Mouse (Mus musculus) A20 (cell line): ENCODE results near the gene 2010111I01Rik.

Experiments
- DNase-seq: peaks from one replicate; pipeline ENCODE4 v3.0.0-alpha.2; 2011; ENCODE audit warnings: low read depth, low spot score

Gene 2010111I01Rik

GRCm38 (mm10) chr13:63023243-63024217 is 58.8 kb downstream of the 2010111I01Rik start:
- DNase-seq = no peak

- DNase-seq = no peak
These were observed 65.3 kb downstream of the 2010111I01Rik start for GRCm38 (mm10) chr13:63030023-63030422.

- no peak for DNase-seq
These were observed 66.6 kb downstream of the 2010111I01Rik start for GRCm38 (mm10) chr13:63031244-63031643.

DNA sequence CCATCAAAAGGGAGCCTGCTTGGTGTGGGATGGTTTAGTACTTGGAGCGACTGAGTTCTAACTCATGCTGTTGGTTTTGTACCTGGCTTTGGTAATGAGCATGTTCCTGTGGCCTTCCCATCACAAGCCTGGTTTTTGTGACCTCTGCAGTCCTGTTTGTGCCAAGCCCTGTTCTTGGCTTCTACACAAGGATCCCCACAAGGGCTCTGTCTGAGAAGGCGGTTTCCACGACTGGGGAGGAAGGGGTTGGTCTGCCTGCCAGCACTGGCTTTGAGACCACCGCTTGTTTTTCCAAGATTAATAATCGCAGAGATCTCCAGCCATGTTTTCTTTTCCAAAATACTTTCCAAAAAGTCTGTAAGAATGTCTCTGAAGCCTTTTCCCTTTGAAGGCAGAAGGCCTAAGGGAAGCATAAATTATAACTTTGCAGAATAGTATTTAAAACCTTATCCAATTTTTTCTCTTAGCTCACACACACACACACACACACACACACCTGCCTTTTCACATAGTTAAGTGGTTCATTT is 67.7 kb downstream of the 2010111I01Rik start:
- DNase-seq = no peak

GRCm38 (mm10) chr13:63032958-63033357 is 68.3 kb downstream of the 2010111I01Rik start:
- no peak for DNase-seq

- no peak for DNase-seq
These were observed 68.7 kb downstream of the 2010111I01Rik start for GRCm38 (mm10) chr13:63033364-63033763.

- DNase-seq = no peak
These were observed 70.0 kb downstream of the 2010111I01Rik start for GRCm38 (mm10) chr13:63034666-63035065.

DNA sequence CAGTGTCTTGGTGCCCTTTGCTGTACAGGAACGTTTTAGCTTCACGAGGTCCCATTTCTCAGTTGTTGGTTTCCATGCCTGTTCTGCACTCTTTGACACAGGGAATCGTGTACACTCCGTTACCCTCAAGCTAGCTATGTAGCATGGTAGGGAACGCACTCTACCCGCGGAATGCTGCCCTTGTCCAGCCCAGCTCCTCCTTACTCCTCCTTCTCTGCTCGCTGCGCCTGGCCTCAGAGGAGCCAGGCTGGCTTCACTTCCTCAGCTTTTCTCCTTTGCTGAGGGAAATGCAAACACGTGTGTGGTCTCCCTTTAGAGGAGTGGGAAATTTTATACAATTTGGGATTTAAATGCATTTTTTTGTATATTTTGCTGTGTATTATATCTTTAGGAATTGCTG is 73.2 kb downstream of the 2010111I01Rik start:
- DNase-seq = no peak

DNA sequence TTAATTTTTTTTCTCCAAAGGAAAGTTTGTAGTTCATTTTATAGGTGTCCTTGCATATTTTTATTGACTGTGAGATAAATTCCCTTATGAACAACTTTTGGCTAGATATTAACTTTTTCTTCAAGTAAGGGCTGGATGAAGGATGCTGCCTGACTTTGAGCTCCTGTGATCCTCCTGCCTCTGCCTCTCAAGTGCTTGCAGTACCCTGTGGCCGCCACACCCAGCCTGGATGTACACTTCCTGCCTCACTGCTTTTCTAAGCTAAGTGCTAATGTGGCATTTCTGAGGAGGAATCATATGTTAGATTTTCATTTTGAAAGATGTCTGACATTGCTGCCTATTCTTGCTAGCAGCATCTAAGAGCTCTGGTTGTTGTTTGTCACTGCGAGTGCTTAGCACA is 73.7 kb downstream of the 2010111I01Rik start:
- no peak for DNase-seq

- DNase-seq = no peak
These were observed 74.2 kb downstream of the 2010111I01Rik start for GRCm38 (mm10) chr13:63038871-63039270.

DNA sequence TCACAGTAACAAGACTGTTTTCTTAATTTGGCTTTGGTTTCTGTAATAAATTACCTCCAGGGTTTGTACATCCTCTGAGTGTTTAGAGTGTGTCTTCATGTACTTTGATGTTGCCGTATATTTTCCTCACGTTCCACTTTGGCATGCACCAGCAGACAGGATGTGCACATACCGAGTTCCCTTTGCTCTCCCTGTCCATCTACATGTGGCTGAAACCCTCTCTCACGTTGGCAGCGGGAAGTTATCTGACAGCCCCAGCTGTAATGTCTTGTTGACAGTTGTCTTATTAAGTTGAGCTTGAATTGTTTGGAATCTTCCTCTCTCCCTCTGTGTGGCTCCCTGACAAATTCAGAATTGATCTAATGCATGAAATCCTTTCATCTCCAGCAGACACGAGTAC is 74.6 kb downstream of the 2010111I01Rik start:
- DNase-seq = no peak

GRCm38 (mm10) chr13:63039848-63040247 is 75.2 kb downstream of the 2010111I01Rik start:
- no peak for DNase-seq

DNA sequence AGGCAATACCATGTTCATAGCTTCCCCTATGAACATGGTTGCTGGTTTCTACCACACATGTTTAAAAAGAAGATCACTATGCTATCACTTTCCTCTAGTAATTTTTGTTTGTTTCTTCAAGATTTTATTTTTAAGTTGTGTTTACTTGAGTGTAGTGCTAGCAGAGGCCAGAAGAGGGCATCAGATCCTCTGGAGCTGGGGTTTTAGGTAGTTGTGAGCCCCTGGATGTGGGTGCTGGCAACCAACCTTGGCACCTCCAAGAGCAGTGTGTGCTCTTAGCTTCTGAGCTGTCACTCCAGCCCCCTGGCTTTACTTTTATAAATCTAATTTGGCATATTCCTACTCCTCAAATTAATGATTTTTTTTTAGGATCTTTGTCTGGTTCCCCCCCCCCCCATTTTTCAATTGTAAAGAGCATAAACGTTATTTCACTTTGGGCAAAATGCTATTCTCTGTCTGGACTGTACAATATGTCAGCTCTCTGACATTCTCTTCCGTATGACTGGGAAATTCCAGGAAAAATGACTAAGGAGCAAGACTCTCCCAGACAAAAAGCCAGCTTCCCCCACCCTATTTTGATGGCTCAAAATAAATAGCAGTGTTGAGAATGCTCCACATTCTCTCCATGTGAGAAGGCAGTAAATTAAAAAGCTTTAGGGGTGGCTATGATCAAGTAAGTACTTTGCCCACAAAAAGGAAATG is 81.0 kb downstream of the 2010111I01Rik start:
- no peak for DNase-seq

DNA sequence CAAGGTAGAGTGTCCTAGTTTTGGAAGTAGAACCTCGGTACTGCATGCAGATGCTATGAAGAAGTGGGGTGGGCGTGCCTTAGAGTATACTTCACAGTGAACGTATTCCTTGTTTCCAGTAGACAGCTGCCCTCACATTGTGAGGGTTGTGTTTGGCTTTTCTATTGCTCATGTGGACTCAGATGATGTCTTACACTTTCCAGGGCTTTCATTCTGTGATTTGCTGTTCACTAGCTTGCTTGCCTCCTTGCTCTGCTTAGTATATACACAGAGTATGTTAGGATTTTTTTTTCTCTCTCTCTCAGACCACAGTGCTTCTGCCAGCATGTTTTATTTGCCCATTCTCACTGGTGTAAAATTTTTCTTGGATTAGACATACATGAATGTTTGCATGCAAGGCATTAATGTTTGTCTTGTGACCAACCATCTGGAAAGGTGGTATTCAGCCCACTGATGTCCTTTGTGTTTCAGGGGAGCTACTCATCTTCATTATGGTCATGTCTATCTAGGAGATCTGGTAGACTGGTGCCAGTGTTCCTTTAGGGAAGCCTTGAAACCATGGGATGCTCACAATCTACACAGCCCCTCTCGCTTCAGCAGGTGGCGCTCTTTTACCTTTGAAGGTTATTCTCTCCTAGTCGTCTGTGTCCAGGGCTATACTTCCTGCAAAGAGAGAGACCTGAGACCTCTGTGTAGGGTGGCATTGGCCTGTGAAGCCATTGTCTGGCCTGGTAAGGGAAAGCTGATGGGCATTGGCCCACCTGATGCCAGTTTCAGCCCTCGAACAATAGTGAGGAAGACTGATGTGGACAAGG is 81.7 kb downstream of the 2010111I01Rik start:
- DNase-seq = peak; percentile 43

DNA sequence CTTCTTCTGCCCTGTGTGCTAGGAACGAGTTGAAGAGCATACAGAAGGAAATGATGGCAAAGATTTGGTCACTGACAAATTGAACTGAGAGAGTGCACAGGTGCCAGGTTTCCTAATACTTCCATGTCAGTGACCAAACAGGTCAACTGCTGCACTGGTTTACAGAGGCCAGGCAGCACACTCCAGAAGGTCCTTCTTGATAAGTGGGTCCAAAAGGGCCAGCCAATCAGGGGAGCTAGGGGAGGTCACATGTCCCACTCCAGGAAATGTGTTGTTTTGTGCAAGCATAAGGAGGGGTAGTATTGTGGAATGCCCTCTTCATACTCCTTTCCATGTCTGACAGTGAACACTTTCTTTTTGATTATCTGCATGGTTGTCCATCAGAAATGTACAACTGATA is 99.0 kb downstream of the 2010111I01Rik start:
- DNase-seq = no peak

DNA sequence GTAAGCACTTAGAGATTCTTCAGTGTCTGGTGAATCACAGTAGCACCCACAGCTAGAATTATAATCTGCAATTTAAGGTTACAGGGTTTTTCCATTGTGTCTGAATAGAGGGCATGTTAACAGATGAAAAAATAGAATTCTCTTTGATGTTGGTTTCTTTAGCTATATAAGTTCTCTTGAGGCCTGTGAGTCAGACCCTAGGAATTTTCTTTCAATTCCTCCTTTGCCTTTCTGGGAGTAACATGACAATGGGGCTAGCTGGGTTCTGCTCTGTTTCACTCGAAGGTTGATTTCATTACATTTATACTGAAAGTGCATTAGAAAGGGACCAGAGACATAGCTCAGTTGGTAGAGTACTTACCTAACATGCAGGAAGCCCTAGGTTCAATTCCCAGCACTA is 101.9 kb downstream of the 2010111I01Rik start:
- DNase-seq = no peak

DNA sequence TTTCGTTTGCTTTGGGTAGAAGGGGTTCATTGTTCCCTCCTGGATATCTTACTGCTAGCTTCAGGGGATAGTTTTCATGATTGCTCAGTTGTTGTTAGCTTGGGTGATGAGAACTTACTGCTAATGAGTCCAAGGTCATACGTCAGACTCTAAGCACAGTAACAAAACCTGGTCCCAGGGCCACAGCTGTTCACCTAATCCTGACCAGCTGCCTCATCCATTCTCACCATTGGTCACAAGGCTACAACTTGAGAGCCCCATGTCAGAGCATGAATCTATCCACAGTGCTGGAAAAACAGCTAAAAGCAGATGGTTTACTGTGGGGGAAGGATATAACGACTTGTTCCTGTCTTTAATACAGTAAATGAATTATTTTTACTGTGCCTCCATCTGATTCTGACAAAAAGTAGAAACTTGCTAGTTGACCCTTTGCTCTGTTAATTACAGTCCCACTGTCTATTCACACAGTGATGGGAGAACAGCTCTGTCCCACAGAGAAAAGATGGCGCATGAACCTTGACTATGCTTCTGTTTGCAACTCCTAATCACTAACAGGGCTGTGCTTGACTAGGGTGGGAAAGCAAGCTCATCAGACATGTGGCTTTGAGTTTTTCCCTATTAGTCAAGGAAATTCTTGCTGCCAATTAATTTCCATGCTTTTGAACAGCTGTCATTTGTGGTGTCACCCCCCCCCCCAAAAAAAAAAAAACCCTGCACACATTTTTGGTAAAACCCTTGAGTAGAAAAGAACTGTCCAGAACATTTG is 103.9 kb downstream of the 2010111I01Rik start:
- no peak for DNase-seq

DNA sequence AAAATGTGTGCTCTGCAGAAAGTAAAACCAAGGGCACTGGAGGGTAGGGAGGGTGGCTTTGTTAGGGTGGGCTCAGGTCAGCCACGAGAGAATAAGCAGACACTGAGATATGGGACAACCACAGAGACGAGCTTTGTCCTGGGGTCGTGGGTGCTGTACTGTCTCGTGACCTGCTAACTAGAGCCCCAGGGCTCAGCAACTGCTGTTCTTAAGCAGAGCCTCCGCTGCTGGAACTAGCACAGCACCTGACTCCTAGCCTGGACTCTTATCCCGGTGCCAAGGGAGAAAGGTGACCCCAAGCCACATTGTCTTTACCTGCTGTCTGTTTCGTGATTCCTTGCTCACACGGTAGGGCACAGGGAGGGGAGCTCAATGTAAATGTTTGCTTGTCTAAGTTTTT is 107.2 kb downstream of the 2010111I01Rik start:
- no peak for DNase-seq

- DNase-seq = no peak
These were observed 107.7 kb downstream of the 2010111I01Rik start for GRCm38 (mm10) chr13:63072376-63072775.

DNA sequence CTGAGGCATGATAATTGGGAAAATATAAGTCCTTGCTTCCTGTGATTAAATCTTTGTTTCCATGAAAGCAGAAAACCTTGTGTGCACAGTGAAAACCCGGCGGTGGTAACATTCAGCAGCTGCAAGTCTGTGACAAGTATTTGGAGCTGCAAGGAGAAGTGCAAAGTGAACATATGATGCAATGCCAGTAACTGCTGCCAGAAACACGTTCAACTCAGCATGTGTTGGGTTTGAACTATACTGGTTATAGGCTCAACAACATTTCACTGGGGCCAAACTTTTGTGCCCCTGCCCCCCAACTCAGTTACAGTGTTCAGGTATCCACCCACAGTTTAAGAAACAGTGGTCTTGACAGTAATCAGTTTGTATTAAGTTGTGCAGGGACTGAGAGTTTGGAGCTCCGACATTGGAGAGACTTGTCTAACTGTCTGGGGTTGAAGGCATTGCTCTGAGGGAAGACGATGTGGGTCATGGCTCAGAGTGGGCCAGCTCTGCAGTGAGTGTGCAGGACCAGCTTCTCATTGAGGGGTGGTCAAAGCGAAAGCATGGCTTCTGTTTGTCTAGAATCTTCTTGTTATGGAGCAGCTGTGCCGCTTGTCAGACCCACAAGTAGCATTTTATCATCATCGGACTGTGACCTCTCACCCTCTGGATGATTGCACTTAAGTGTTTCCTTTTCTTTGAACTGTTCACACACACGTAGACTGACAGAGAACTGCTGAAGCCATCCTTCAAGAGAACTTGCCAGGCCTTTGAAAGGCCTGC is 109.4 kb downstream of the 2010111I01Rik start:
- no peak for DNase-seq
